Mouse (Mus musculus) stomach, postnatal 0 days (tissue): ENCODE measurements around the gene Fam196a. TPM values are rescaled to one million over a fixed set of nuclear protein-coding genes. Genes with fewer than 3 reads are reported as not detected.

Source experiments
- ATAC-seq: fragments of 200-750 bp; cut with Nextera tagmentation; 2 replicates; pipeline ENCODE4 v1.8.0; 2017; ENCODE audit not compliant: low FRiP score, low TSS enrichment
- DNase-seq: peaks from one replicate; pipeline ENCODE4 v3.0.0-alpha.2; 2016; ENCODE audit warnings: low spot score
- H3K27ac ChIP-seq: fragments of 300-500 bp; sonication (generic); replicated peaks from 2 replicates; pipeline ENCODE4 v1.5.1; 2014; ENCODE audit warnings: mild to moderate bottlenecking, control low read depth
- H3K27me3 ChIP-seq: fragments of 300-500 bp; sonication (generic); 2 replicates; pipeline ENCODE4 v1.6.1; 2014; ENCODE audit warnings: low read length; ENCODE audit not compliant: control insufficient read depth, insufficient read depth
- H3K36me3 ChIP-seq: fragments of 300-500 bp; sonication (generic); 2 replicates; pipeline ENCODE4 v1.6.1; 2014; ENCODE audit warnings: low read length, mixed read lengths; ENCODE audit not compliant: control insufficient read depth, insufficient read depth
- H3K4me1 ChIP-seq: fragments of 300-500 bp; sonication (generic); replicated peaks from 2 replicates; pipeline ENCODE4 v1.6.1; 2014; ENCODE audit warnings: antibody characterized with exemption; ENCODE audit not compliant: control insufficient read depth, insufficient read depth
- H3K4me2 ChIP-seq: fragments of 300-500 bp; sonication (generic); replicated peaks from 2 replicates; pipeline ENCODE4 v1.6.1; 2014; ENCODE audit warnings: low read depth, mild to moderate bottlenecking, control low read depth, moderate library complexity
- H3K4me3 ChIP-seq: fragments of 300-500 bp; sonication (generic); 2 replicates; pipeline ENCODE4 v1.5.1; 2014; ENCODE audit warnings: low read depth, low read length, control low read depth
- H3K9ac ChIP-seq: fragments of 300-500 bp; sonication (generic); 2 replicates; pipeline ENCODE4 v1.6.1; 2014; ENCODE audit warnings: mild to moderate bottlenecking, low read length, control low read depth, mixed read lengths
- H3K9me3 ChIP-seq: fragments of 300-500 bp; sonication (generic); 2 replicates; pipeline ENCODE4 v1.6.1; 2016; ENCODE audit warnings: low read length; ENCODE audit not compliant: control insufficient read depth
- CTCF ChIP-seq: IDR thresholded peaks from 2 replicates; pipeline ENCODE4 v1.5.1; 2016; ENCODE audit warnings: antibody characterized with exemption, low read depth, mild to moderate bottlenecking, moderate library complexity
- EP300 ChIP-seq: optimal IDR thresholded peaks from 2 replicates; pipeline ENCODE3; 2016; ENCODE audit warnings: antibody characterized with exemption
- WGBS: fragments of 180-500 bp; shearing (Covaris S2); extraction: QIAGEN DNeasy Blood & Tissue Kit; methylation state at CpG from one replicate; pipeline ENCODE4 v1.1.7; 2014; 5-methylcytosine and 5-hydroxymethylcytosine counted together
- polyA plus RNA-seq: library from polyadenylated mRNA; unstranded; fragments of >200 nt; fragmentation: Nextera tagmentation; extraction: Ambion mirVana; gene quantifications from 2 replicates; pipeline ENCODE4 v1.2.1, GENCODE M21; 2015

The Fam196a gene
- polyA plus RNA-seq, 1 experiment from 2014 or later = 0.51 TPM

GRCm38 (mm10) chr7:134894604-134895003, 43.6 kb downstream of the Fam196a start:
- TF ChIP-seq CTCF (no peak), EP300 (no peak)
- 82% methylated on average over 2 of the region's 2 CpGs for WGBS
- no peaks in the 10 kb centered on the region for H3K4me1 ChIP-seq
- H3K9me3 ChIP-seq = no peaks in the 10 kb centered on the region
- no peak overlapping the region for H3K27ac ChIP-seq
- no peaks in the 10 kb centered on the region for H3K27me3 ChIP-seq
- H3K36me3 ChIP-seq = no peaks in the 10 kb centered on the region
- H3K4me2 ChIP-seq = no peak overlapping the region
- DNase-seq (no peak), ATAC-seq (no peak)
- no peak overlapping the region for H3K9ac ChIP-seq
- no peak overlapping the region for H3K4me3 ChIP-seq

DNA sequence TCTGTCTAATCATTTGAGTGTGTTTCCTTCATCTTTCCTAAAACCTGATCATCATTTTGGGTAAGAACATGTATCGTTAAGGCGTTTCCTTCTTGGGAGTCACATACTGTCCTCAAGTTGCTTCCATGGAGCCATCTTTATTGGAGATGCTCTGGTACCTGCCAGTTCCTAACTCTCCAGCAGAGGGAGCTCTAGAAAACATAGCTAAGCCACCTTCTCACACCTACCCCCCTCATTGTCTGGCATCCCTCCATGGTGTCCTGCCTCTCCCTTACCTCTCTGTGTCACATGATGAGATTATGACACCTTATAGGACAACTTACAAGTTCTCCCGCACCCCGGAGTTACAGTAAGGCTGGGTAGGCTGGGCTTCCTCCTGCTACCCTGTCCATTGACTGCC, 45.3 kb downstream of the Fam196a start:
- Histone ChIP-seq H3K27ac (no peak overlapping the region), H3K4me3 (no peak overlapping the region), H3K9ac (no peak overlapping the region), H3K4me2 (no peak overlapping the region), H3K27me3 (no peaks in the 10 kb centered on the region), H3K4me1 (no peaks in the 10 kb centered on the region), H3K36me3 (no peaks in the 10 kb centered on the region), H3K9me3 (no peaks in the 10 kb centered on the region)
- TF ChIP-seq CTCF (peak; percentile 67), EP300 (no peak)
- 84% methylated on average over 4 of the region's 4 CpGs for WGBS
- no peak for DNase-seq
- ATAC-seq = no peak

- no peak for ATAC-seq
- 94% methylated on average over 13 of the region's 13 CpGs for WGBS
- H3K36me3 ChIP-seq = no peaks in the 10 kb centered on the region
Measured at GRCm38 (mm10) chr7:134892449-134892871, 45.8 kb downstream of the Fam196a start.

GRCm38 (mm10) chr7:134883516-134883915, 54.7 kb downstream of the Fam196a start:
- no peaks in the 10 kb centered on the region for H3K27me3 ChIP-seq
- no peak overlapping the region for H3K4me3 ChIP-seq
- no peak for TF ChIP-seq EP300
- TF ChIP-seq CTCF = no peak
- H3K4me1 ChIP-seq = no peaks in the 10 kb centered on the region
- H3K9ac ChIP-seq = no peak overlapping the region
- no peak overlapping the region for H3K27ac ChIP-seq
- DNase-seq (no peak), ATAC-seq (no peak)
- H3K4me2 ChIP-seq = no peak overlapping the region
- WGBS = 57% methylated on average over 6 of the region's 6 CpGs
- H3K36me3 ChIP-seq = no peaks in the 10 kb centered on the region
- H3K9me3 ChIP-seq = no peaks in the 10 kb centered on the region

More at GRCm38 (mm10) chr7:134892449-134892871, 45.8 kb downstream of the Fam196a start:
- Histone ChIP-seq H3K9me3 (no peaks in the 10 kb centered on the region), H3K27ac (no peak overlapping the region), H3K4me3 (no peak overlapping the region), H3K4me1 (no peaks in the 10 kb centered on the region), H3K9ac (no peak overlapping the region), H3K27me3 (no peaks in the 10 kb centered on the region), H3K4me2 (no peak overlapping the region)
- TF ChIP-seq CTCF = no peak
- TF ChIP-seq EP300 = no peak
- no peak for DNase-seq

GRCm38 (mm10) chr7:134880431-134880830, 57.8 kb downstream of the Fam196a start:
- Histone ChIP-seq H3K9ac (no peak overlapping the region), H3K36me3 (no peaks in the 10 kb centered on the region), H3K27me3 (no peaks in the 10 kb centered on the region), H3K9me3 (no peaks in the 10 kb centered on the region), H3K4me1 (no peaks in the 10 kb centered on the region), H3K27ac (no peak overlapping the region), H3K4me3 (no peak overlapping the region), H3K4me2 (no peak overlapping the region)
- no peak for TF ChIP-seq CTCF
- TF ChIP-seq EP300 = no peak
- no peak for DNase-seq
- WGBS = 77% methylated on average over 6 of the region's 6 CpGs
- ATAC-seq = no peak

DNA sequence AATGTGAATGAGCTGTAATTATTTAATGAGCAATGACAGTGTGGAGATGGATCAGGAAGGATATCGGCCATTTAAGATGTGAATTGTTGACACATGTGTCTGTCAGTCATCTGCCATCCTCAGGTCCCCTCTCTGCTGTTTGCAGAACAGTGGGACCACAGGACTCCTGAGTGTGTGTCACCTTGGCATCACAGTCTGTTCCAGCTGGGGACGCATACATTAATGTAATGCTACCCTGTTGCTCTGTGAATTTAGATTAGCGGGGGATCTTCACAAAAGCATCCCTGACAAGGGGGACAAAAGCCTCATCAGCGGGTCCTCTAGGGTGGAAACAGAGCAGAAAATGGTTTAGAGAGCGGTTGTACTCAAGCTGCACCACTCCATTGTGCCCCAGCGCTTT, 59.2 kb downstream of the Fam196a start:
- ATAC-seq (no peak), DNase-seq (no peak)
- no peak overlapping the region for H3K4me3 ChIP-seq
- H3K27ac ChIP-seq = no peak overlapping the region
- H3K36me3 ChIP-seq = 0 out of 2 replicates have a peak, but pooled peaks cover 4% of the 10 kb centered on the region
- WGBS = 90% methylated on average over 6 of the region's 6 CpGs
- H3K9me3 ChIP-seq = no peaks in the 10 kb centered on the region
- H3K4me2 ChIP-seq = no peak overlapping the region
- no peak overlapping the region for H3K9ac ChIP-seq
- H3K4me1 ChIP-seq = no peaks in the 10 kb centered on the region
- TF ChIP-seq EP300 (no peak), CTCF (no peak)
- H3K27me3 ChIP-seq = no peaks in the 10 kb centered on the region
